Mouse (Mus musculus) CH12.LX (cell line): ENCODE results near the gene Drd2. TPM values are rescaled to one million over a fixed set of nuclear protein-coding genes. Genes with fewer than 3 reads are reported as not detected.

Experiments used
- DNase-seq: peaks from one replicate; pipeline ENCODE4 v3.0.0-alpha.2; 2013; ENCODE audit errors: extremely low read depth
- H3K27ac ChIP-seq: 2 replicates; pipeline ENCODE4 v1.5.1; 2012; ENCODE audit warnings: low read depth, mild to moderate bottlenecking, control low read depth, moderate library complexity; ENCODE audit not compliant: insufficient read depth
- H3K27me3 ChIP-seq: replicated peaks from 2 replicates; pipeline ENCODE3; 2012; ENCODE audit warnings: inconsistent platforms
- H3K36me3 ChIP-seq, 2 experiments: replicated peaks in 1 of 2; 2 replicates each; pipeline versions ENCODE3 to v1.6.1; 2012; ENCODE audit warnings: inconsistent platforms in 1 of 2, low read length in 1 of 2, mild to moderate bottlenecking in 1 of 2, mixed read lengths in 1 of 2, moderate library complexity in 1 of 2; ENCODE audit not compliant: control insufficient read depth in 1 of 2, insufficient read depth in 1 of 2
- H3K4me1 ChIP-seq, 2 experiments: 2 replicates each; pipeline ENCODE4 v1.6.1; 2012; ENCODE audit warnings: inconsistent platforms in 1 of 2, moderate library complexity in 1 of 2; ENCODE audit not compliant: insufficient read depth in 2 of 2, control insufficient read depth in 1 of 2
- H3K4me2 ChIP-seq: 2 replicates; pipeline ENCODE4 v1.6.1; 2012; ENCODE audit warnings: low read depth, mild to moderate bottlenecking, control low read depth; ENCODE audit not compliant: poor library complexity, insufficient read depth, severe bottlenecking
- H3K4me3 ChIP-seq, 3 experiments: fragments of 150-350 bp in 1 of 3; sonication (generic) in 1 of 3; replicated peaks in 1 of 3; 2 replicates each; pipeline versions ENCODE3 to v1.5.1; 2011 to 2012; ENCODE audit warnings: low read depth in 2 of 3, low read length in 2 of 3, mild to moderate bottlenecking in 2 of 3, moderate library complexity in 2 of 3, control low read depth in 1 of 3, improper control_type of control experiment in 1 of 3, inconsistent platforms in 1 of 3, mixed read lengths in 1 of 3; ENCODE audit not compliant: poor library complexity in 1 of 3
- H3K79me2 ChIP-seq: replicated peaks from 2 replicates; pipeline ENCODE4 v1.6.1; 2012; ENCODE audit warnings: mild to moderate bottlenecking, moderate library complexity; ENCODE audit not compliant: control insufficient read depth, poor library complexity, insufficient read depth, severe bottlenecking; ENCODE audit errors: extremely low read depth
- H3K9ac ChIP-seq: 2 replicates; pipeline ENCODE4 v1.6.1; 2012; ENCODE audit warnings: low read depth, mild to moderate bottlenecking, control low read depth, moderate library complexity; ENCODE audit not compliant: insufficient read depth
- H3K9me3 ChIP-seq: replicated peaks from 2 replicates; pipeline ENCODE3; 2012; ENCODE audit warnings: low read length, inconsistent platforms, mixed read lengths
- BHLHE40 ChIP-seq: IDR thresholded peaks from 2 replicates; pipeline ENCODE4 v1.6.1; 2011; ENCODE audit warnings: mild to moderate bottlenecking, low read depth, low read length, improper control_type of control experiment
- CHD1 ChIP-seq: IDR thresholded peaks from 2 replicates; pipeline ENCODE4 v1.6.1; 2012; ENCODE audit warnings: low read depth, low read length, improper control_type of control experiment, inconsistent platforms
- ELF1 ChIP-seq: IDR thresholded peaks from 2 replicates; pipeline ENCODE4 v1.6.1; 2014; ENCODE audit warnings: low read depth, mild to moderate bottlenecking, inconsistent platforms, low read length, improper control_type of control experiment
- EP300 ChIP-seq: IDR thresholded peaks from 2 replicates; pipeline ENCODE4 v1.6.1; 2011; ENCODE audit warnings: low read length, improper control_type of control experiment
- ETS1 ChIP-seq: conservative IDR thresholded peaks from 2 replicates; pipeline ENCODE4 v1.6.1; 2012; ENCODE audit warnings: low read depth, mild to moderate bottlenecking, inconsistent platforms, low read length, improper control_type of control experiment, moderate library complexity
- HCFC1 ChIP-seq: IDR thresholded peaks from 2 replicates; pipeline ENCODE4 v1.6.1; 2012; ENCODE audit warnings: low read depth, mild to moderate bottlenecking, inconsistent platforms, low read length, improper control_type of control experiment
- IRF4 ChIP-seq: IDR thresholded peaks from 2 replicates; pipeline ENCODE4 v1.6.1; 2014; ENCODE audit warnings: low read depth, mild to moderate bottlenecking, inconsistent platforms, low read length, improper control_type of control experiment
- JUN ChIP-seq: IDR thresholded peaks from 2 replicates; pipeline ENCODE4 v1.6.1; 2011; ENCODE audit warnings: low read depth, mild to moderate bottlenecking, low read length, improper control_type of control experiment, moderate library complexity; ENCODE audit not compliant: insufficient read depth
- KAT2A ChIP-seq: IDR thresholded peaks from 2 replicates; pipeline ENCODE4 v1.6.1; 2012; ENCODE audit warnings: low read length, improper control_type of control experiment, inconsistent platforms; ENCODE audit not compliant: insufficient replicate concordance
- MAFK ChIP-seq: IDR thresholded peaks from 2 replicates; pipeline ENCODE4 v1.6.1; 2011; ENCODE audit warnings: low read length, improper control_type of control experiment; ENCODE audit not compliant: insufficient replicate concordance
- NELFE ChIP-seq: IDR thresholded peaks from 2 replicates; pipeline ENCODE4 v1.6.1; 2011; ENCODE audit warnings: low read depth, low read length, improper control_type of control experiment
- NRF1 ChIP-seq: IDR thresholded peaks from 2 replicates; pipeline ENCODE4 v1.6.1; 2014; ENCODE audit warnings: low read depth, mild to moderate bottlenecking, inconsistent platforms, low read length, improper control_type of control experiment, moderate library complexity
- POLR2A ChIP-seq: IDR thresholded peaks from 2 replicates; pipeline ENCODE4 v1.6.1; 2011; ENCODE audit warnings: low read depth, mild to moderate bottlenecking, improper control_type of control experiment, low read length
- RAD21 ChIP-seq: IDR thresholded peaks from 2 replicates; pipeline ENCODE4 v1.6.1; 2011; ENCODE audit warnings: low read depth, mild to moderate bottlenecking, low read length, improper control_type of control experiment, moderate library complexity
- SIN3A ChIP-seq: IDR thresholded peaks from 2 replicates; pipeline ENCODE4 v1.6.1; 2012; ENCODE audit warnings: low read length, improper control_type of control experiment, inconsistent platforms
- UBTF ChIP-seq: IDR thresholded peaks from 2 replicates; pipeline ENCODE4 v1.6.1; 2012; ENCODE audit warnings: low read depth, mild to moderate bottlenecking, inconsistent platforms, low read length, improper control_type of control experiment, moderate library complexity
- ZC3H11A ChIP-seq: IDR thresholded peaks from 2 replicates; pipeline ENCODE4 v1.6.1; 2012; ENCODE audit warnings: low read depth, mild to moderate bottlenecking, inconsistent platforms, low read length, improper control_type of control experiment
- ZMIZ1 ChIP-seq: IDR thresholded peaks from 2 replicates; pipeline ENCODE4 v1.6.1; 2012; ENCODE audit warnings: low read depth, mild to moderate bottlenecking, inconsistent platforms, low read length, improper control_type of control experiment
- ZNF384 ChIP-seq: IDR thresholded peaks from 2 replicates; pipeline ENCODE4 v1.6.1; 2012; ENCODE audit warnings: low read depth, low read length, improper control_type of control experiment, inconsistent platforms
- dilution Hi-C: fragments of 300-500 bp; cut with MboI; formaldehyde crosslinking; loops from 2 replicates; pipeline ENCODE4 v1.14.3; 2020; ENCODE audit warnings: low sequenced_read_pairs; ENCODE audit not compliant: extremely low pct_unique_long_range_greater_than_20kb, extremely low pct_ligation_motif_present
- in situ Hi-C: fragments of 300-500 bp; cut with MboI; formaldehyde crosslinking; loops from 3 replicates; pipeline ENCODE4 v1.14.3; 2019; ENCODE audit warnings: low sequenced_read_pairs, low pct_ligation_motif_present, low pct_unique_long_range_greater_than_20kb, mixed read lengths
- polyA plus RNA-seq: library from polyadenylated mRNA; unstranded; fragments of >175 nt; gene quantifications from 2 replicates; pipeline ENCODE4 v1.2.1, GENCODE M21; 2012; ENCODE audit warnings: low read depth; ENCODE audit not compliant: insufficient read length
- total RNA-seq, 2 experiments: library from RNA; depleted of rRNA; stranded (reverse); fragments of 300-350 nt in 1 of 2; fragments of >200 nt in 1 of 2; gene quantifications; 2 replicates each; pipeline ENCODE4 v1.2.3; 2012 to 2014

Gene Drd2
- total and polyA plus RNA-seq, 3 experiments: not detected

DNA sequence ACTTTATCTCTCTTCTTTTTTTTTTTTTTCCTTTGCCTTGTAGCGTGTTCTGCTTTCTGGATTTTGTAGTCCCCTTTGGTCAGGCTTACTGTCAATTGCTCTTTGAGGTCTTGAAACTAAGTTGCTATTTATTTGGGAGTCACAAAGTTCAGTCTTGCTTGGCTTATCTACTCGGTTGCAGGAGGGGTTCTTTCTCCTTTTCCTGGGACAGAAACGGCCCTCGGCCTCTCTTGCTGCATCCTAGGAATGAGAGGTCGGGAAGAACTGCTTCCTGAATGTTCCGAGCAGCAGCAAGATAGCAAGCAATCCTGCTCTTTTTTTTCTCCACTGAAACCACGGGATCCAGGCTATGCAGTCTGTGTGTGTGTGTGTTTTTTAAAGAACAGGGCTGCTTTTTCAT lies 44.9 kb downstream of the Drd2 start:
- in situ Hi-C loops: no loop called here
- Histone ChIP-seq H3K9me3 (no peaks in the 10 kb centered on the region), H3K79me2 (no peaks in the 10 kb centered on the region), H3K4me1 (no peaks in the 10 kb centered on the region), H3K27me3 (no peaks in the 10 kb centered on the region), H3K27ac (no peak overlapping the region), H3K9ac (no peak overlapping the region), H3K4me3 (no peak overlapping the region), H3K4me2 (no peak overlapping the region), H3K36me3 (no peaks in the 10 kb centered on the region)
- DNase-seq: no peak
- dilution Hi-C loops: no loop called here
- TF ChIP-seq MAFK (no peak), ETS1 (no peak), ZC3H11A (no peak), EP300 (no peak), SIN3A (no peak), UBTF (no peak), CHD1 (no peak), IRF4 (no peak)

DNA sequence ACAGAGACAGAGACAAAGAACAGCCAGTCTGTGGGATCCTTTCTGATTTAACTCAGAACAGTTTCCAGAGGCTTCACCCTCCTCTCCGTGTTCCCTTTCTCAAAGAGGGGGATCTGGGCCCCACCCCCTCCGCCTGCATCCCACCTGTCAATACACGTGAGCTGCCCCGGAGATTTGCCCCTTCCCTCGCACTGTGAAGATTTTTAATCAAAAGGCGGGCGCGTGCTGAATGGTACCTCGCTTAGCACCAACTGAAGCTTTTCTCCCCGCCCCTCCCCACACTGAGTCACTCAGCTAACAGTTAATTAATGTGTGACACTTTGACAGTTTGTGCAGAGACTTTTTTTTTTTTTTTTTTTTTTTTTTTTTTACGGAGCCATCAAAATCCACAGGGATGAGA lies 45.7 kb downstream of the Drd2 start:
- in situ Hi-C loops (no loop called here), dilution Hi-C loops (no loop called here)
- Histone ChIP-seq H3K4me1 (no peaks in the 10 kb centered on the region), H3K36me3 (no peaks in the 10 kb centered on the region), H3K9ac (no peak overlapping the region), H3K9me3 (no peaks in the 10 kb centered on the region), H3K4me2 (no peak overlapping the region), H3K27me3 (no peaks in the 10 kb centered on the region)
- no peak for DNase-seq
- no peak for TF ChIP-seq HCFC1
- TF ChIP-seq, all 38 proteins: peak for 0
- H3K4me3 ChIP-seq: no peak overlapping the region
- no peaks in the 10 kb centered on the region for H3K79me2 ChIP-seq
- no peak overlapping the region for H3K27ac ChIP-seq

DNA sequence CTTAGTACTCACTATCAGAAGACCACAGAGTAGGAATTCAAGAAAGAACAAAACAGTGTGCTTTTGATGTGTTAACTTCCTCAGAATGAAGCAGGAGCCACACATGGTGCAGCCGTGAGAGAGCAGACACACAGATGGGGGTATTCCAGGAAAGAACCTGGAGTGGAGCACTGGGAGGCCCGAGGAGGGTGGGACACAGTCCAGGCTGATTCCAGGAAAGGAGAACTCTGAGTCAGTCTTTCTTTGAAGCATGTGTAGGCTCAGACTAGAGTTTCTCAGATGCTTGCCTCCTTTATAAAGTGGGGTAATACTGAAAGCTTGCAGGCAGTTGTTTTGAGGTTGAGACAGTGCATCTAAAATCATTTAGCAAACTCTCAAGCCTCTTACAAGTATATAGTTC lies 51.8 kb downstream of the Drd2 start:
- dilution Hi-C loops: no loop called here

More for the DNA sequence above, 51.8 kb downstream of the Drd2 start:
- Histone ChIP-seq H3K9me3 (no peaks in the 10 kb centered on the region), H3K27ac (no peak overlapping the region), H3K4me2 (no peak overlapping the region), H3K4me3 (no peak overlapping the region), H3K79me2 (no peaks in the 10 kb centered on the region), H3K9ac (no peak overlapping the region), H3K27me3 (peaks cover 5% of the 10 kb centered on the region), H3K36me3 (no peaks in the 10 kb centered on the region), H3K4me1 (no peaks in the 10 kb centered on the region)
- TF ChIP-seq ELF1 (no peak), RAD21 (no peak), POLR2A (no peak), NRF1 (no peak), ZMIZ1 (no peak), ZNF384 (no peak), BHLHE40 (no peak), KAT2A (no peak), MAFK (no peak), NELFE (no peak), HCFC1 (no peak), SIN3A (no peak), ETS1 (no peak), JUN (no peak)
- DNase-seq: no peak
- in situ Hi-C loops: no loop called here
